Mouse (Mus musculus) frontal cortex, postnatal 36 days (tissue): Measurements from ENCODE around the gene Gstt1.
A peak's percentile ranks its signal among the peaks of the same experiment; 100 is the strongest.

Experiments
- DNase-seq, 2 experiments: peaks; one replicate each; pipeline ENCODE4 v3.0.0; 2022; ENCODE audit warnings: low spot score in 2 of 2

The Gstt1 gene

GRCm38 (mm10) chr10:75764519-75765473 is 33.6 kb downstream of the Gstt1 start:
- DNase-seq: peak in 1 of 2 experiments; percentile 57

- DNase-seq: peak; percentile 97 to 98
These were observed 34.5 kb downstream of the Gstt1 start, which contains the start of gene Cabin1 for GRCm38 (mm10) chr10:75763682-75764518. Gene Cabin1, minus strand, starts transcription at chr10:75764341.

GRCm38 (mm10) chr10:75762413-75762812 is 36.0 kb downstream of the Gstt1 start:
- no peak for DNase-seq

GRCm38 (mm10) chr10:75760311-75760710 is 38.1 kb downstream of the Gstt1 start:
- no peak for DNase-seq

GRCm38 (mm10) chr10:75756719-75757118 is 41.7 kb downstream of the Gstt1 start:
- DNase-seq: no peak

GRCm38 (mm10) chr10:75744017-75744416 is 54.4 kb downstream of the Gstt1 start:
- DNase-seq: peak; percentile 85 to 92

- DNase-seq: peak; percentile 76 to 86
These were observed 55.0 kb downstream of the Gstt1 start for GRCm38 (mm10) chr10:75743369-75743768.

GRCm38 (mm10) chr10:75740866-75741265 is 57.5 kb downstream of the Gstt1 start:
- DNase-seq: no peak
